Mouse (Mus musculus): Measurements from ENCODE around the gene Asb11. TPM values are rescaled to one million over a fixed set of nuclear protein-coding genes. Genes with fewer than 3 reads are reported as not detected.

The Asb11 gene
- polyA plus RNA-seq, 1 experiment from 2014 or later = not detected

Other genes starting within 250 kb of the Asb11 start
- 0.57 and 0.62 TPM in 2 replicates for gene Bmx, start 178.8 kb upstream of the Asb11 start, polyA plus RNA-seq (2014; fragmentation: Nextera tagmentation; extraction: Ambion mirVana)
- 10.8 and 11.3 TPM in 2 replicates for gene Pir, start 167.6 kb upstream of the Asb11 start, polyA plus RNA-seq (2014; fragmentation: Nextera tagmentation; extraction: Ambion mirVana)
- gene Vegfd, start 63.6 kb upstream of the Asb11 start, polyA plus RNA-seq (2014; fragmentation: Nextera tagmentation; extraction: Ambion mirVana) = 16.0 and 19.3 TPM in 2 replicates
- gene Piga, start 17.2 kb upstream of the Asb11 start, polyA plus RNA-seq (2014; fragmentation: Nextera tagmentation; extraction: Ambion mirVana) = 8.5 and 14.2 TPM in 2 replicates
- 7.4 and 10.9 TPM in 2 replicates for gene Asb9, start 69.3 kb downstream of the Asb11 start, polyA plus RNA-seq (2014; fragmentation: Nextera tagmentation; extraction: Ambion mirVana)

Measured in kidney, embryonic 14.5 days (tissue).